Mouse (Mus musculus) ES-E14 (cell line): ENCODE data around the gene Samd14. TPM values are rescaled to one million over a fixed set of nuclear protein-coding genes. Genes with fewer than 3 reads are reported as not detected.

Experiments
- DNase-seq: peaks from one replicate; pipeline ENCODE4 v3.0.0-alpha.2; 2013; ENCODE audit warnings: low read depth, low spot score
- H3K27ac ChIP-seq: 2 replicates; pipeline ENCODE4 v1.5.1; 2012; ENCODE audit warnings: low read depth, mild to moderate bottlenecking, low read length, moderate library complexity, mixed read lengths; ENCODE audit not compliant: poor library complexity, insufficient read depth, severe bottlenecking
- H3K36me3 ChIP-seq: 2 replicates; pipeline ENCODE4 v1.6.1; 2012; ENCODE audit warnings: mild to moderate bottlenecking, low read length, moderate library complexity, mixed read lengths; ENCODE audit not compliant: control insufficient read depth, poor library complexity, insufficient read depth, severe bottlenecking
- H3K4me1 ChIP-seq, 2 experiments: fragments of 150-350 bp in 1 of 2; sonication (generic) in 1 of 2; 2 replicates each; pipeline ENCODE4 v1.6.1; 2012; ENCODE audit warnings: low read length in 2 of 2, mild to moderate bottlenecking in 1 of 2, mixed read lengths in 1 of 2; ENCODE audit not compliant: control insufficient read depth in 2 of 2, insufficient read depth in 2 of 2, poor library complexity in 1 of 2
- H3K4me3 ChIP-seq, 2 experiments: fragments of 150-350 bp in 1 of 2; sonication (generic) in 1 of 2; 2 replicates each; pipeline ENCODE4 v1.5.1; 2012; ENCODE audit warnings: low read length in 2 of 2, low read depth in 1 of 2, mild to moderate bottlenecking in 1 of 2, mixed read lengths in 1 of 2; ENCODE audit not compliant: insufficient read depth in 1 of 2, poor library complexity in 1 of 2, severe bottlenecking in 1 of 2
- H3K9ac ChIP-seq: 2 replicates; pipeline ENCODE4 v1.6.1; 2012; ENCODE audit warnings: low read depth, mild to moderate bottlenecking, low read length, mixed read lengths; ENCODE audit not compliant: poor library complexity, insufficient read depth, severe bottlenecking
- H3K9me3 ChIP-seq: fragments of 150-350 bp; sonication (generic); 2 replicates; pipeline ENCODE4 v1.6.1; 2012; ENCODE audit warnings: low read depth, mild to moderate bottlenecking, low read length; ENCODE audit not compliant: control insufficient read depth, insufficient read depth
- CHD2 ChIP-seq: IDR thresholded peaks from 2 replicates; pipeline ENCODE4 v1.6.1; 2014; ENCODE audit warnings: mild to moderate bottlenecking, low read depth, low read length, inconsistent platforms
- HCFC1 ChIP-seq: IDR thresholded peaks from 2 replicates; pipeline ENCODE4 v1.6.1; 2012; ENCODE audit warnings: low read length, inconsistent platforms, borderline replicate concordance; ENCODE audit not compliant: insufficient read depth
- MAFK ChIP-seq: IDR thresholded peaks from 2 replicates; pipeline ENCODE4 v1.6.1; 2014; ENCODE audit warnings: mild to moderate bottlenecking, low read depth, low read length, inconsistent platforms; ENCODE audit not compliant: insufficient read depth
- ZC3H11A ChIP-seq: IDR thresholded peaks from 2 replicates; pipeline ENCODE4 v1.6.1; 2012; ENCODE audit warnings: low read depth, mild to moderate bottlenecking, inconsistent platforms, low read length, borderline replicate concordance
- ZNF384 ChIP-seq: IDR thresholded peaks from 2 replicates; pipeline ENCODE4 v1.6.1; 2012; ENCODE audit warnings: low read depth, low read length, inconsistent platforms
- in situ Hi-C, 2 experiments: fragments of 600-800 bp; cut with MboI; formaldehyde crosslinking; loops; one replicate each; pipeline ENCODE4 v1.15.1; 2025; ENCODE audit warnings: low sequenced_read_pairs in 2 of 2, inconsistent platforms in 1 of 2; ENCODE audit not compliant: unreplicated experiment in 2 of 2
- total RNA-seq: library from RNA; depleted of rRNA; stranded (reverse); fragments of 300-350 nt; gene quantifications from 2 replicates; pipeline ENCODE4 v1.2.3, GENCODE M21; 2012

The Samd14 gene
- total RNA-seq, 1 experiment, result 0.89 TPM

GRCm38 (mm10) chr11:95036521-95036920 is 26.8 kb downstream of the Samd14 start:
- no peak for DNase-seq
- Histone ChIP-seq H3K4me3 (no peak overlapping the region), H3K4me1 (peaks cover under 1 to 21% of the 10 kb centered on the region in 2 experiments; a peak in 3 of 4 replicates), H3K27ac (no peak overlapping the region), H3K36me3 (no peaks in the 10 kb centered on the region), H3K9me3 (no peaks in the 10 kb centered on the region), H3K9ac (no peak overlapping the region)
- in situ Hi-C loops, result no loop called here
- no peak for TF ChIP-seq ZC3H11A
- no peak for TF ChIP-seq MAFK
- TF ChIP-seq CHD2, result no peak
- TF ChIP-seq ZNF384, result no peak
- no peak for TF ChIP-seq HCFC1

GRCm38 (mm10) chr11:95037306-95037705 is 27.6 kb downstream of the Samd14 start:
- Histone ChIP-seq H3K9me3 (no peaks in the 10 kb centered on the region), H3K36me3 (no peaks in the 10 kb centered on the region), H3K27ac (no peak overlapping the region), H3K4me3 (no peak overlapping the region), H3K4me1 (peaks cover 6 to 23% of the 10 kb centered on the region in 2 experiments), H3K9ac (no peak overlapping the region)
- DNase-seq, result no peak
- TF ChIP-seq HCFC1 (no peak), ZC3H11A (no peak), MAFK (no peak), CHD2 (no peak)
- in situ Hi-C loops, result no loop called here

GRCm38 (mm10) chr11:95038156-95038817 is 28.6 kb downstream of the Samd14 start:
- DNase-seq, result no peak

GRCm38 (mm10) chr11:95038818-95039655 is 29.4 kb downstream of the Samd14 start:
- no peak for DNase-seq
- Histone ChIP-seq H3K9ac (no peak overlapping the region), H3K4me1 (peaks cover 6 to 11% of the 10 kb centered on the region in 2 experiments), H3K36me3 (no peaks in the 10 kb centered on the region), H3K4me3 (no peak overlapping the region), H3K27ac (no peak overlapping the region), H3K9me3 (no peaks in the 10 kb centered on the region)
- TF ChIP-seq CHD2 (no peak), MAFK (0 out of 2 replicates have a peak, but pooled peaks have one; percentile 4)
- in situ Hi-C loops, result no loop called here

More at GRCm38 (mm10) chr11:95038156-95038817, 28.6 kb downstream of the Samd14 start:
- Histone ChIP-seq H3K36me3 (no peaks in the 10 kb centered on the region), H3K4me1 (peaks cover 6 to 17% of the 10 kb centered on the region in 2 experiments), H3K4me3 (no peak overlapping the region), H3K27ac (no peak overlapping the region), H3K9ac (no peak overlapping the region), H3K9me3 (no peaks in the 10 kb centered on the region)
- in situ Hi-C loops, result no loop called here
- TF ChIP-seq ZC3H11A, result no peak
- TF ChIP-seq HCFC1, result no peak
- TF ChIP-seq CHD2, result no peak
- TF ChIP-seq ZNF384, result no peak
- TF ChIP-seq MAFK, result no peak
